Mouse (Mus musculus): ENCODE measurements around the gene Rasgrf1. TPM values are rescaled to one million over a fixed set of nuclear protein-coding genes. Genes with fewer than 3 reads are reported as not detected.
A peak's percentile ranks its signal among the peaks of the same experiment; 100 is the strongest.

Rasgrf1 gene
- polyA plus RNA-seq, 1 experiment from 2014 or later, result 0.15 TPM

- Histone ChIP-seq H3K27me3 (ENCODE audit: control insufficient read depth, insufficient read depth, low read length) (peaks cover 32% of the 10 kb centered on the region), H3K4me2 (replicated peaks; ENCODE audit: low read depth, low read length) (no peak overlapping the region), H3K9ac (ENCODE audit: low read depth, low read length) (no peak overlapping the region), H3K27ac (ENCODE audit: low read depth, low read length) (no peak overlapping the region), H3K36me3 (ENCODE audit: control insufficient read depth, insufficient read depth, low read length) (no peaks in the 10 kb centered on the region), H3K4me1 (replicated peaks; ENCODE audit: control insufficient read depth, insufficient read depth, low read length) (no peaks in the 10 kb centered on the region), H3K9me3 (ENCODE audit: control insufficient read depth, low read length) (no peaks in the 10 kb centered on the region), H3K4me3 (ENCODE audit: low read depth, low read length) (no peak overlapping the region)
- WGBS, result 55% methylated on average over 7 of the region's 7 CpGs
- DNase-seq (ENCODE audit: low spot score) (no peak), ATAC-seq (ENCODE audit: low FRiP score) (no peak)
Observed at GRCm38 (mm10) chr9:89874434-89874833, 35.3 kb upstream of the Rasgrf1 start.

GRCm38 (mm10) chr9:89875551-89875950 is 34.2 kb upstream of the Rasgrf1 start:
- Histone ChIP-seq H3K4me3 (ENCODE audit: low read depth, low read length) (no peak overlapping the region), H3K27me3 (ENCODE audit: control insufficient read depth, insufficient read depth, low read length) (peaks cover 24% of the 10 kb centered on the region), H3K9me3 (ENCODE audit: control insufficient read depth, low read length) (no peaks in the 10 kb centered on the region), H3K4me2 (replicated peaks; ENCODE audit: low read depth, low read length) (no peak overlapping the region), H3K4me1 (replicated peaks; ENCODE audit: control insufficient read depth, insufficient read depth, low read length) (no peaks in the 10 kb centered on the region), H3K27ac (ENCODE audit: low read depth, low read length) (no peak overlapping the region), H3K9ac (ENCODE audit: low read depth, low read length) (no peak overlapping the region), H3K36me3 (ENCODE audit: control insufficient read depth, insufficient read depth, low read length) (no peaks in the 10 kb centered on the region)
- ATAC-seq (ENCODE audit: low FRiP score) (no peak), DNase-seq (ENCODE audit: low spot score) (no peak)
- 60% methylated on average over 5 of the region's 5 CpGs for WGBS

GRCm38 (mm10) chr9:89878471-89879020 is 31.2 kb upstream of the Rasgrf1 start:
- Histone ChIP-seq H3K4me2 (replicated peaks; ENCODE audit: low read depth, low read length) (no peak overlapping the region), H3K4me1 (replicated peaks; ENCODE audit: control insufficient read depth, insufficient read depth, low read length) (no peaks in the 10 kb centered on the region), H3K36me3 (ENCODE audit: control insufficient read depth, insufficient read depth, low read length) (no peaks in the 10 kb centered on the region), H3K27ac (ENCODE audit: low read depth, low read length) (no peak overlapping the region), H3K27me3 (ENCODE audit: control insufficient read depth, insufficient read depth, low read length) (peaks cover 29% of the 10 kb centered on the region), H3K4me3 (ENCODE audit: low read depth, low read length) (no peak overlapping the region), H3K9me3 (ENCODE audit: control insufficient read depth, low read length) (no peaks in the 10 kb centered on the region), H3K9ac (ENCODE audit: low read depth, low read length) (no peak overlapping the region)
- WGBS, result 47% methylated on average over 11 of the region's 11 CpGs
- DNase-seq (ENCODE audit: low spot score), result no peak
- no peak for ATAC-seq (ENCODE audit: low FRiP score)

GRCm38 (mm10) chr9:89879574-89879973 is 30.1 kb upstream of the Rasgrf1 start:
- no peaks in the 10 kb centered on the region for H3K36me3 ChIP-seq (ENCODE audit: control insufficient read depth, insufficient read depth, low read length)
- H3K9me3 ChIP-seq (ENCODE audit: control insufficient read depth, low read length), result no peaks in the 10 kb centered on the region
- H3K4me2 ChIP-seq (replicated peaks; ENCODE audit: low read depth, low read length), result no peak overlapping the region; the same call in 1 of the 2 replicates
- no peak for DNase-seq (ENCODE audit: low spot score)
- H3K4me3 ChIP-seq (ENCODE audit: low read depth, low read length), result no peak overlapping the region
- peak; percentile 79 for ATAC-seq (ENCODE audit: low FRiP score)
- H3K27me3 ChIP-seq (ENCODE audit: control insufficient read depth, insufficient read depth, low read length), result peaks cover 34% of the 10 kb centered on the region
- H3K4me1 ChIP-seq (replicated peaks; ENCODE audit: control insufficient read depth, insufficient read depth, low read length), result no peaks in the 10 kb centered on the region
- H3K9ac ChIP-seq (ENCODE audit: low read depth, low read length), result no peak overlapping the region
- H3K27ac ChIP-seq (ENCODE audit: low read depth, low read length), result no peak overlapping the region
- WGBS, result 57% methylated on average over 31 of the region's 31 CpGs

GRCm38 (mm10) chr9:89881552-89881951 is 28.2 kb upstream of the Rasgrf1 start:
- H3K9me3 ChIP-seq (ENCODE audit: control insufficient read depth, low read length), result no peaks in the 10 kb centered on the region
- H3K27ac ChIP-seq (ENCODE audit: low read depth, low read length), result no peak overlapping the region
- no peak overlapping the region for H3K9ac ChIP-seq (ENCODE audit: low read depth, low read length)
- DNase-seq (ENCODE audit: low spot score) (no peak), ATAC-seq (ENCODE audit: low FRiP score) (no peak)
- H3K27me3 ChIP-seq (ENCODE audit: control insufficient read depth, insufficient read depth, low read length), result peaks cover 38% of the 10 kb centered on the region
- H3K4me2 ChIP-seq (replicated peaks; ENCODE audit: low read depth, low read length), result no peak overlapping the region
- H3K36me3 ChIP-seq (ENCODE audit: control insufficient read depth, insufficient read depth, low read length), result no peaks in the 10 kb centered on the region
- H3K4me3 ChIP-seq (ENCODE audit: low read depth, low read length), result no peak overlapping the region
- H3K4me1 ChIP-seq (replicated peaks; ENCODE audit: control insufficient read depth, insufficient read depth, low read length), result no peaks in the 10 kb centered on the region
- WGBS, result 54% methylated on average over 7 of the region's 7 CpGs

GRCm38 (mm10) chr9:89882583-89882982 is 27.1 kb upstream of the Rasgrf1 start:
- DNase-seq (ENCODE audit: low spot score) (no peak), ATAC-seq (ENCODE audit: low FRiP score) (no peak)
- no peak overlapping the region for H3K4me2 ChIP-seq (replicated peaks; ENCODE audit: low read depth, low read length)
- H3K27ac ChIP-seq (ENCODE audit: low read depth, low read length), result no peak overlapping the region
- H3K4me1 ChIP-seq (replicated peaks; ENCODE audit: control insufficient read depth, insufficient read depth, low read length), result no peaks in the 10 kb centered on the region
- H3K36me3 ChIP-seq (ENCODE audit: control insufficient read depth, insufficient read depth, low read length), result no peaks in the 10 kb centered on the region
- H3K9me3 ChIP-seq (ENCODE audit: control insufficient read depth, low read length), result no peaks in the 10 kb centered on the region
- WGBS, result 49% methylated on average over 7 of the region's 7 CpGs
- peaks cover 33% of the 10 kb centered on the region for H3K27me3 ChIP-seq (ENCODE audit: control insufficient read depth, insufficient read depth, low read length)
- no peak overlapping the region for H3K9ac ChIP-seq (ENCODE audit: low read depth, low read length)
- H3K4me3 ChIP-seq (ENCODE audit: low read depth, low read length), result no peak overlapping the region

- Histone ChIP-seq H3K4me2 (replicated peaks; ENCODE audit: low read depth, low read length) (no peak overlapping the region), H3K9me3 (ENCODE audit: control insufficient read depth, low read length) (no peaks in the 10 kb centered on the region), H3K9ac (ENCODE audit: low read depth, low read length) (no peak overlapping the region), H3K36me3 (ENCODE audit: control insufficient read depth, insufficient read depth, low read length) (no peaks in the 10 kb centered on the region), H3K27me3 (ENCODE audit: control insufficient read depth, insufficient read depth, low read length) (peaks cover 24% of the 10 kb centered on the region), H3K4me1 (replicated peaks; ENCODE audit: control insufficient read depth, insufficient read depth, low read length) (no peaks in the 10 kb centered on the region), H3K27ac (ENCODE audit: low read depth, low read length) (no peak overlapping the region), H3K4me3 (ENCODE audit: low read depth, low read length) (no peak overlapping the region)
- ATAC-seq (ENCODE audit: low FRiP score), result no peak
- WGBS, result 44% methylated on average over 7 of the region's 7 CpGs
- DNase-seq (ENCODE audit: low spot score), result no peak
Observed at GRCm38 (mm10) chr9:89885701-89886218, 23.9 kb upstream of the Rasgrf1 start.

GRCm38 (mm10) chr9:89891534-89892293 is 18.0 kb upstream of the Rasgrf1 start:
- ATAC-seq (ENCODE audit: low FRiP score) (no peak), DNase-seq (ENCODE audit: low spot score) (no peak)
- 83% methylated on average over 10 of the region's 10 CpGs for WGBS
- Histone ChIP-seq H3K36me3 (ENCODE audit: control insufficient read depth, insufficient read depth, low read length) (no peaks in the 10 kb centered on the region), H3K27me3 (ENCODE audit: control insufficient read depth, insufficient read depth, low read length) (no peaks in the 10 kb centered on the region), H3K4me1 (replicated peaks; ENCODE audit: control insufficient read depth, insufficient read depth, low read length) (no peaks in the 10 kb centered on the region), H3K4me3 (ENCODE audit: low read depth, low read length) (no peak overlapping the region), H3K9ac (ENCODE audit: low read depth, low read length) (no peak overlapping the region), H3K27ac (ENCODE audit: low read depth, low read length) (no peak overlapping the region), H3K4me2 (replicated peaks; ENCODE audit: low read depth, low read length) (no peak overlapping the region), H3K9me3 (ENCODE audit: control insufficient read depth, low read length) (no peaks in the 10 kb centered on the region)
